Mouse (Mus musculus) CD4-positive naive resting alpha-beta T cell, adult 76 days (primary cell): ENCODE measurements around the gene Zfp92. TPM values are rescaled to one million over a fixed set of nuclear protein-coding genes. Genes with fewer than 3 reads are reported as not detected.

Source experiments
- total RNA-seq: library from RNA; stranded (reverse); gene quantifications from one replicate; pipeline ENCODE4 v1.2.4, GENCODE M21; 2023

Zfp92 gene
- not detected for total RNA-seq

DNA sequence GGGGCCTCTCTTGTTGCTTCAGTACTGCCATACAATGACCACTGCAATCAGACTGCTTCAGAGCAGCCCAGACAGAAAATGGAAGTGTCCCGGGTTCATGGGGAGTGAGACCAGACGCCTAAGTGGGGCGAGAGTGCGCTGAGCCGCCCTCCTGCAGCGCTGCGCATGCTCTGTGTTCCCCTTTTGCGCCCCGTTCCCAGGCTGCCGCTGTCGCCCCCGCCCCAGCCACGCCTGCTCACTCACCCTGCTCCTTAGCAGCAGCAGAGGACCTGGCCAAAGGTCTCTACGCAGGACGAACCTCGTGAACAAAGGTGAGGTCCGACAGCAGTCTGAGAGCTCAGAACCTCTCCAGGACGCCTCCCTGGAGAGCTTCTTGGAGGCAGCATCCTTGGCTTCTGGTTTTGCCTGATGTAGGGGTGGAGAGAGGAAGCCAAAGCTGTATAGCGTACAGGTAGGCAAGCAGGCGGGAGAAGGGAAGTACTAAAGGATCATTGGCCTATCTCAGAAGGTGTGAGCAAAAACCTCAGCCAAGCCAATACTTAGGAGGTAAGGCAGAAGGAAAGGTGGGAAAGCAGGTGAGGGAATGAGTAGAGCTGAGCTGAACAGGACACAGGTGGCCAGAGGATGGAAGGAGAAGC, at the start of gene Zfp92:
Zfp92 (plus strand) TSS at position 217 of the 638 bp plus-strand sequence.

DNA sequence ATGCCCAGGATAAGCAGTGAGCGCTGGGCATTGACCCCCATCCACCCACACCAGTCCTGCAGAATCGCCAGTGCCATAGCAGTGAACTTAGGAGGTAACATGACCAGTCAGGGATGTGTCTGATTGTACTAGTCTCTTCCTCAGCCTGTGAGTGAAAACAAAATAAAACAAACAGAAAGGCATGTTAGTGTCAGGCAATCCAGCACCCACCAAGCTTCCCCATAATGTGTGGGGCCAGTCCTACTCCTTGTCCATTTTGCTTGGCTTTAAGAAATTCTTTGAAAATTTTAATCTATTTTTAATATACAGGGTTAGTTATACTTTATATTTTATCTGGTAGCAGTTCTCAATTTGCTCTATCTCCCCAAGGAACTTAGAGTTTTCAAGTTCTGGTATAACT, 12.3 kb upstream of the Zfp92 start, which contains the start of gene Gm18336:
Gm18336 (minus strand) TSS at position 101 of the 400 bp plus-strand sequence.

DNA sequence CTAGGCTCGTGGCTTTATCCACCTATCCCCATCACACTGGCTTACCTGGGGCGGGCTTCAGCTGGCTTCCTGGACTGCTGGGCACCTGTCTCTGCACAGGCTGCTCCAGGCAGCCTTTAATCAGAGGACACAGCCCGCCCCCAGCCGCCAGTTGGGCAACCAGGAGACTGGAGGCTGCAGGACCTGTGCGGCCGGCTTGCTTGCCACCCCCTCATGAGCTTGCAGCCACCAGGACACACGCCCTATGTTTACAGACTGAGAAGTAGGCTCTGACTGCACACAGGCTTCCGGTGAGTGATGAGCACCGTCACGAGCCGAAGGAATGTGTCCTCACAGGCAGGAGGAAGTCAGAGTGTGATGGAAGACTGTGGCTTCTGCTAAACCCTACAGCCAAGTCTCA, 24.4 kb downstream of the Zfp92 start, which contains the start of gene Trex2:
Trex2 (minus strand) TSS at position 93 of the 400 bp plus-strand sequence.

DNA sequence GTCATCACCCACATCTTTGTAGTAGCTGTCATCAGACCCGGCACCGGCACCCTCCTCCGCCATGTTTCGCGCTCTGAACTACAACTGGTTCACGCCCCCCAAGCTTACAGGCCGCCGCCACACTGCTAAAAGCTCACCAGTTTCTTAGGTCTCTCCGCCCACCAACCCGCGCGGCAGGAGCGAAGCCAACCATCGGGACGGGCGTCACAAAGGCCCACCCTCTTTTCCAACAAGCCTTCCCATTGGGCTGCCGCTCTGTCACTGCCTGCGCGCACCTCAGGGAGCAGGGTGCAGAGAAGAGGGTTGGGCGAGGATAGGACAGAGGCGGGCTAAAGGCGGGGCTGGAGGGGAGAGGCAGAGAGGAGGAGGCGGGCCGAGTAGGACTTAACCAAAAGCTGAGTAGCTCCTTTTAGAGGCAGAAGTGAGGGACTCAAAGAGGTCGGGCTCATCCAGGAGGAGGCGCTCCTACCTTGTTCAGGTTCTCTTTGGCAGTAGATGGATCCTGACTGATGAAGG, 48.0 kb downstream of the Zfp92 start, which contains the start of gene Haus7:
Haus7 (minus strand) TSS at position 168 of the 516 bp plus-strand sequence.

Other genes starting within 250 kb of the Zfp92 start
- gene Spin2d, start 234.1 kb upstream of the Zfp92 start, total RNA-seq, result not detected
- gene Xlr3b, start 218.9 kb upstream of the Zfp92 start, total RNA-seq, result 17.1 TPM
- gene Xlr4b, start 196.8 kb upstream of the Zfp92 start, total RNA-seq, result 91.2 TPM
- gene F8a, start 182.8 kb upstream of the Zfp92 start, total RNA-seq, result 12.1 TPM
- gene Xlr4c, start 168.0 kb upstream of the Zfp92 start, total RNA-seq, result 47.5 TPM
- not detected for gene Xlr3c, start 145.7 kb upstream of the Zfp92 start, total RNA-seq
- not detected for gene Xlr5a, start 118.1 kb upstream of the Zfp92 start, total RNA-seq
- gene Xlr5c, start 118.1 kb upstream of the Zfp92 start, total RNA-seq, result not detected
- gene Gm45015, start 74.3 kb upstream of the Zfp92 start, total RNA-seq, result not detected
- gene Zfp275, start 68.5 kb upstream of the Zfp92 start, total RNA-seq, result 30.3 TPM
- not detected for gene Gm18336, start 12.4 kb upstream of the Zfp92 start, total RNA-seq
- gene Trex2, start 24.2 kb downstream of the Zfp92 start, total RNA-seq, result 0.59 TPM
- 15.4 TPM for gene Haus7, start 47.9 kb downstream of the Zfp92 start, total RNA-seq
- 1.1 TPM for gene Bgn, start 72.5 kb downstream of the Zfp92 start, total RNA-seq
- not detected for gene Atp2b3, start 92.0 kb downstream of the Zfp92 start, total RNA-seq
- 0.21 TPM for gene Dusp9, start 228.3 kb downstream of the Zfp92 start, total RNA-seq
- 0.79 TPM for gene Pnck, start 249.0 kb downstream of the Zfp92 start, total RNA-seq